Mouse (Mus musculus): ENCODE results near the gene Tk1. TPM values are rescaled to one million over a fixed set of nuclear protein-coding genes. Genes with fewer than 3 reads are reported as not detected.

Tk1 gene
- polyA plus RNA-seq, 1 experiment, result 1.2 TPM

GRCm38 (mm10) chr11:117782705-117783034 lies 43.2 kb downstream of the Tk1 start:
- H3K27me3 ChIP-seq (ENCODE audit: control insufficient read depth, insufficient read depth, low read length), result peaks cover 5% of the 10 kb centered on the region; the same call in 1 of the 2 replicates
- TF ChIP-seq POLR2A (IDR thresholded peaks at IDR 0.05; ENCODE audit: borderline replicate concordance, insufficient read depth, low read length) (no peak), CTCF (IDR thresholded peaks at IDR 0.05; ENCODE audit: borderline replicate concordance, insufficient read depth, low read depth, low read length) (no peak)

GRCm38 (mm10) chr11:117781993-117782704 lies 43.7 kb downstream of the Tk1 start, which contains the start of the genes Tmc8 and Tmc6:
Tmc8 (plus strand) TSS chr11:117782076.
Tmc6 (minus strand) TSS chr11:117782198.
- H3K27me3 ChIP-seq (ENCODE audit: control insufficient read depth, insufficient read depth, low read length), result peaks cover 5% of the 10 kb centered on the region; the same call in 1 of the 2 replicates
- H3K27ac ChIP-seq (ENCODE audit: insufficient read depth, low read length), result no peak within 1 kb of the TSS
- no peak for DNase-seq
- H3K4me3 ChIP-seq (replicated peaks; ENCODE audit: insufficient read depth, low read depth, low read length), result no peak within 1 kb of the TSS
- WGBS, result 57% methylated on average over 24 of the region's 24 CpGs
- TF ChIP-seq POLR2A (IDR thresholded peaks at IDR 0.05; ENCODE audit: borderline replicate concordance, insufficient read depth, low read length), result no peak
- TF ChIP-seq CTCF (IDR thresholded peaks at IDR 0.05; ENCODE audit: borderline replicate concordance, insufficient read depth, low read depth, low read length), result no peak
- peaks cover 5% of the 10 kb centered on the region; the same call in 1 of the 2 replicates for H3K4me1 ChIP-seq (ENCODE audit: control insufficient read depth, insufficient read depth, low read length)

More at GRCm38 (mm10) chr11:117782705-117783034, 43.2 kb downstream of the Tk1 start:
- no peak for DNase-seq
- Histone ChIP-seq H3K4me3 (replicated peaks; ENCODE audit: insufficient read depth, low read depth, low read length) (no peak overlapping the region), H3K27ac (ENCODE audit: insufficient read depth, low read length) (no peak overlapping the region), H3K4me1 (ENCODE audit: control insufficient read depth, insufficient read depth, low read length) (peaks cover 5% of the 10 kb centered on the region; the same call in 1 of the 2 replicates)
- 73% methylated on average over 9 of the region's 9 CpGs for WGBS

GRCm38 (mm10) chr11:117781199-117781821 lies 44.6 kb downstream of the Tk1 start:
- DNase-seq, result no peak

GRCm38 (mm10) chr11:117780582-117781111 lies 45.2 kb downstream of the Tk1 start:
- Histone ChIP-seq H3K4me1 (ENCODE audit: control insufficient read depth, insufficient read depth, low read length) (peaks cover 5% of the 10 kb centered on the region; the same call in 1 of the 2 replicates), H3K27ac (ENCODE audit: insufficient read depth, low read length) (no peak overlapping the region), H3K4me3 (replicated peaks; ENCODE audit: insufficient read depth, low read depth, low read length) (no peak overlapping the region), H3K27me3 (ENCODE audit: control insufficient read depth, insufficient read depth, low read length) (peaks cover 5% of the 10 kb centered on the region; the same call in 1 of the 2 replicates)
- WGBS, result 6% methylated on average over 19 of the region's 19 CpGs
- peak in 1 of 2 experiments; percentile 35 for DNase-seq
- TF ChIP-seq CTCF (IDR thresholded peaks at IDR 0.05; ENCODE audit: borderline replicate concordance, insufficient read depth, low read depth, low read length) (no peak), POLR2A (IDR thresholded peaks at IDR 0.05; ENCODE audit: borderline replicate concordance, insufficient read depth, low read length) (no peak)

More at GRCm38 (mm10) chr11:117781199-117781821, 44.6 kb downstream of the Tk1 start:
- H3K27me3 ChIP-seq (ENCODE audit: control insufficient read depth, insufficient read depth, low read length), result peaks cover 5% of the 10 kb centered on the region; the same call in 1 of the 2 replicates
- TF ChIP-seq CTCF (IDR thresholded peaks at IDR 0.05; ENCODE audit: borderline replicate concordance, insufficient read depth, low read depth, low read length) (no peak), POLR2A (IDR thresholded peaks at IDR 0.05; ENCODE audit: borderline replicate concordance, insufficient read depth, low read length) (no peak)
- H3K4me1 ChIP-seq (ENCODE audit: control insufficient read depth, insufficient read depth, low read length), result peaks cover 5% of the 10 kb centered on the region; the same call in 1 of the 2 replicates
- H3K27ac ChIP-seq (ENCODE audit: insufficient read depth, low read length), result no peak overlapping the region
- WGBS, result 25% methylated on average over 18 of the region's 18 CpGs
- no peak overlapping the region for H3K4me3 ChIP-seq (replicated peaks; ENCODE audit: insufficient read depth, low read depth, low read length)

GRCm38 (mm10) chr11:117780199-117780515 lies 45.7 kb downstream of the Tk1 start:
- peaks cover 5% of the 10 kb centered on the region; the same call in 1 of the 2 replicates for H3K4me1 ChIP-seq (ENCODE audit: control insufficient read depth, insufficient read depth, low read length)
- no peak for TF ChIP-seq POLR2A (IDR thresholded peaks at IDR 0.05; ENCODE audit: borderline replicate concordance, insufficient read depth, low read length)
- no peak for TF ChIP-seq CTCF (IDR thresholded peaks at IDR 0.05; ENCODE audit: borderline replicate concordance, insufficient read depth, low read depth, low read length)
- H3K27ac ChIP-seq (ENCODE audit: insufficient read depth, low read length), result no peak overlapping the region
- 9% methylated on average over 17 of the region's 17 CpGs for WGBS
- H3K27me3 ChIP-seq (ENCODE audit: control insufficient read depth, insufficient read depth, low read length), result peaks cover 5% of the 10 kb centered on the region; the same call in 1 of the 2 replicates
- DNase-seq, result no peak
- H3K4me3 ChIP-seq (replicated peaks; ENCODE audit: insufficient read depth, low read depth, low read length), result no peak overlapping the region

- peaks cover 5% of the 10 kb centered on the region; the same call in 1 of the 2 replicates for H3K27me3 ChIP-seq (ENCODE audit: control insufficient read depth, insufficient read depth, low read length)
- peak in 1 of 2 experiments; percentile 32 for DNase-seq
- TF ChIP-seq POLR2A (IDR thresholded peaks at IDR 0.05; ENCODE audit: borderline replicate concordance, insufficient read depth, low read length), result no peak
- no peak for TF ChIP-seq CTCF (IDR thresholded peaks at IDR 0.05; ENCODE audit: borderline replicate concordance, insufficient read depth, low read depth, low read length)
- H3K27ac ChIP-seq (ENCODE audit: insufficient read depth, low read length), result peak overlapping the region; percentile 56; the same call in 1 of the 2 replicates
- WGBS, result 19% methylated on average over 38 of the region's 38 CpGs
- H3K4me3 ChIP-seq (replicated peaks; ENCODE audit: insufficient read depth, low read depth, low read length), result no peak overlapping the region
- H3K4me1 ChIP-seq (ENCODE audit: control insufficient read depth, insufficient read depth, low read length), result peaks cover 5% of the 10 kb centered on the region; the same call in 1 of the 2 replicates
Measured at GRCm38 (mm10) chr11:117779434-117780198, 46.3 kb downstream of the Tk1 start.

- 87% methylated on average over 12 of the region's 12 CpGs for WGBS
- H3K4me3 ChIP-seq (replicated peaks; ENCODE audit: insufficient read depth, low read depth, low read length), result no peak overlapping the region
- H3K27me3 ChIP-seq (ENCODE audit: control insufficient read depth, insufficient read depth, low read length), result peaks cover 5% of the 10 kb centered on the region; the same call in 1 of the 2 replicates
- TF ChIP-seq POLR2A (IDR thresholded peaks at IDR 0.05; ENCODE audit: borderline replicate concordance, insufficient read depth, low read length), result no peak
- no peak for TF ChIP-seq CTCF (IDR thresholded peaks at IDR 0.05; ENCODE audit: borderline replicate concordance, insufficient read depth, low read depth, low read length)
- H3K4me1 ChIP-seq (ENCODE audit: control insufficient read depth, insufficient read depth, low read length), result peaks cover 5% of the 10 kb centered on the region; the same call in 1 of the 2 replicates
- H3K27ac ChIP-seq (ENCODE audit: insufficient read depth, low read length), result no peak overlapping the region; the same call in 1 of the 2 replicates
- DNase-seq, result no peak
Measured at GRCm38 (mm10) chr11:117778851-117779433, 47.0 kb downstream of the Tk1 start.

Measured in cerebellum, adult 2 months (tissue).